In genomic region chr19:26475754-26476153, GRCm38 (mm10) we compare ENCODE assay signal across 13 mouse cellular contexts.
DNase-seq lines count a peak whose midpoint lies in the region; ATAC-seq lines count a peak whose summit lies in the region.
"Had no signal": no experiment of that assay in that cellular context is flagged by ENCODE, and none has a peak within 500 bp of the region (broad histone marks: within the 10 kb centered on the region; RNA-seq: fewer than 3 reads in every experiment).

No protein-coding gene starts in this region.

- H3K4me3 ChIP-seq in heart, embryonic 12.5 days = no peak overlapping the region
- H3K4me3 ChIP-seq in midbrain, embryonic 10.5 days = no peak overlapping the region
- no peak overlapping the region for H3K4me3 ChIP-seq in midbrain, embryonic 15.5 days
- H3K4me3 ChIP-seq in embryonic facial prominence, embryonic 15.5 days (replicated peaks) = no peak overlapping the region
- H3K4me3 ChIP-seq in stomach, embryonic 16.5 days (replicated peaks; ENCODE audit: low read length) = no peak overlapping the region

- no peak overlapping the region for H3K9ac ChIP-seq in heart, embryonic 12.5 days
- H3K9ac ChIP-seq in midbrain, embryonic 15.5 days = no peak overlapping the region
- H3K9ac ChIP-seq in embryonic facial prominence, embryonic 15.5 days = no peak overlapping the region
- H3K9ac ChIP-seq in stomach, embryonic 16.5 days (ENCODE audit: low read length) = no peak overlapping the region

- no peak for ATAC-seq in heart, embryonic 12.5 days (ENCODE audit: insufficient number of reproducible peaks, low FRiP score)
- ATAC-seq in midbrain, embryonic 15.5 days (replicated peaks) = no peak
- ATAC-seq in embryonic facial prominence, embryonic 15.5 days (ENCODE audit: insufficient number of reproducible peaks, low FRiP score, low TSS enrichment, low read depth) = no peak; the same call in 1 of the 2 replicates
- peak; percentile 77; the same call in 1 of the 2 replicates for ATAC-seq in stomach, embryonic 16.5 days (ENCODE audit: insufficient read depth, low FRiP score)

- no peaks in the 10 kb centered on the region for H3K36me3 ChIP-seq in heart, embryonic 12.5 days
- no peaks in the 10 kb centered on the region for H3K36me3 ChIP-seq in midbrain, embryonic 10.5 days
- no peaks in the 10 kb centered on the region for H3K36me3 ChIP-seq in midbrain, embryonic 15.5 days (replicated peaks)
- H3K36me3 ChIP-seq in embryonic facial prominence, embryonic 15.5 days = no peaks in the 10 kb centered on the region
- no peaks in the 10 kb centered on the region for H3K36me3 ChIP-seq in stomach, embryonic 16.5 days (ENCODE audit: control insufficient read depth, insufficient read depth, low read length)

- peak; percentile 68 for DNase-seq in heart, adult 11 months
- no peak for DNase-seq in midbrain, embryonic 10.5 days (ENCODE audit: low spot score)
- DNase-seq in cerebellum, postnatal 4 days (ENCODE audit: low spot score in 2 of 2) = no peak
- DNase-seq in cerebellum, adult 18-20 months = no peak
- DNase-seq: kidney, adult 8-10 months; lung, postnatal 36 days; spleen, adult 18-20 months; thymus, postnatal 25 days had no signal

- no peak overlapping the region for H3K27ac ChIP-seq in heart, embryonic 12.5 days (ENCODE audit: poor library complexity, severe bottlenecking)
- peak overlapping the region; percentile 25; the same call in 1 of the 2 replicates for H3K27ac ChIP-seq in midbrain, embryonic 10.5 days (replicated peaks)
- H3K27ac ChIP-seq in midbrain, embryonic 15.5 days = no peak overlapping the region
- peak overlapping the region; percentile 72 for H3K27ac ChIP-seq in embryonic facial prominence, embryonic 15.5 days (replicated peaks)
- peak overlapping the region; percentile 43; the same call in 1 of the 2 replicates for H3K27ac ChIP-seq in stomach, embryonic 16.5 days (ENCODE audit: low read length)

- no peaks in the 10 kb centered on the region for H3K9me3 ChIP-seq in heart, embryonic 12.5 days (replicated peaks)
- H3K9me3 ChIP-seq in midbrain, embryonic 10.5 days (replicated peaks) = no peaks in the 10 kb centered on the region
- H3K9me3 ChIP-seq in midbrain, embryonic 15.5 days = no peaks in the 10 kb centered on the region
- no peaks in the 10 kb centered on the region for H3K9me3 ChIP-seq in embryonic facial prominence, embryonic 15.5 days (replicated peaks)
- H3K9me3 ChIP-seq in stomach, embryonic 16.5 days (replicated peaks; ENCODE audit: control insufficient read depth, low read length) = no peaks in the 10 kb centered on the region

- H3K27me3 ChIP-seq in heart, embryonic 12.5 days (replicated peaks) = no peaks in the 10 kb centered on the region
- H3K27me3 ChIP-seq in midbrain, embryonic 10.5 days (ENCODE audit: low read depth, poor library complexity, severe bottlenecking) = no peaks in the 10 kb centered on the region
- no peaks in the 10 kb centered on the region for H3K27me3 ChIP-seq in midbrain, embryonic 15.5 days (replicated peaks)
- H3K27me3 ChIP-seq in embryonic facial prominence, embryonic 15.5 days = no peaks in the 10 kb centered on the region
- no peaks in the 10 kb centered on the region for H3K27me3 ChIP-seq in stomach, embryonic 16.5 days (ENCODE audit: control insufficient read depth, insufficient read depth, low read length)

- 45% methylated on average over 2 of the region's 2 CpGs for WGBS in heart, embryonic 12.5 days
- WGBS in midbrain, embryonic 10.5 days = 43% methylated on average over 2 of the region's 2 CpGs
- WGBS in midbrain, embryonic 15.5 days = 37% methylated on average over 2 of the region's 2 CpGs
- 38% methylated on average over 2 of the region's 2 CpGs for WGBS in embryonic facial prominence, embryonic 15.5 days
- 56% methylated on average over 2 of the region's 2 CpGs for WGBS in stomach, embryonic 16.5 days

- no peaks in the 10 kb centered on the region for H3K4me1 ChIP-seq in heart, embryonic 12.5 days (replicated peaks)
- H3K4me1 ChIP-seq in midbrain, embryonic 10.5 days = peaks cover 29% of the 10 kb centered on the region
- no peaks in the 10 kb centered on the region for H3K4me1 ChIP-seq in midbrain, embryonic 15.5 days
- H3K4me1 ChIP-seq in embryonic facial prominence, embryonic 15.5 days = peaks cover 15% of the 10 kb centered on the region; the same call in 1 of the 2 replicates
- peaks cover 12% of the 10 kb centered on the region; the same call in 1 of the 2 replicates for H3K4me1 ChIP-seq in stomach, embryonic 16.5 days (ENCODE audit: control insufficient read depth, insufficient read depth, low read length)

- no peak overlapping the region for H3K4me2 ChIP-seq in heart, embryonic 12.5 days
- H3K4me2 ChIP-seq in midbrain, embryonic 15.5 days = no peak overlapping the region
- no peak overlapping the region for H3K4me2 ChIP-seq in embryonic facial prominence, embryonic 15.5 days (replicated peaks)
- no peak overlapping the region for H3K4me2 ChIP-seq in stomach, embryonic 16.5 days (ENCODE audit: low read depth, low read length)
- H3K4me2 ChIP-seq: liver, embryonic 11.5 days had no signal

Comparison
In these comparisons a context has a peak if more than half of its experiments do, and no peak if none do; other contexts are left out.
1. H3K27ac ChIP-seq: peak in midbrain, embryonic 10.5 days (single experiment), embryonic facial prominence, embryonic 15.5 days (single experiment) and stomach, embryonic 16.5 days (single experiment); none in heart, embryonic 12.5 days (single experiment) and midbrain, embryonic 15.5 days (single experiment).